Mouse (Mus musculus): Measurements from ENCODE around the gene Nt5c3. TPM values are rescaled to one million over a fixed set of nuclear protein-coding genes. Genes with fewer than 3 reads are reported as not detected.

Gene Nt5c3
- total and polyA plus RNA-seq, 3 experiments = 59.2 to 71.1 TPM; not detected in 1

GRCm38 (mm10) chr6:56932464-56932863 lies 8.7 kb upstream of the Nt5c3 start:
- no peaks in the 10 kb centered on the region for H3K36me3 ChIP-seq (ENCODE audit: control insufficient read depth in 1 of 2, insufficient read depth in 2 of 2, low read length in 2 of 2)
- no peak for TF ChIP-seq TCF12 (IDR thresholded peaks at IDR 0.05; ENCODE audit: low read depth, low read length)
- no peak for TF ChIP-seq ZC3H11A (IDR thresholded peaks at IDR 0.05; ENCODE audit: low read depth, low read length)
- TF ChIP-seq ZMIZ1 (IDR thresholded peaks at IDR 0.05; ENCODE audit: low read depth, low read length) = no peak
- H3K4me1 ChIP-seq (ENCODE audit: control insufficient read depth in 1 of 2, insufficient read depth in 2 of 2, low read length in 2 of 2) = no peaks in the 10 kb centered on the region
- no peaks in the 10 kb centered on the region; a peak in 1 of 4 replicates for H3K27me3 ChIP-seq (ENCODE audit: control insufficient read depth in 1 of 2, insufficient read depth in 2 of 2, low read length in 2 of 2)
- DNase-seq (ENCODE audit: low read depth, low spot score) = no peak
- H3K27ac ChIP-seq (ENCODE audit: control insufficient read depth, low read depth, low read length) = no peak overlapping the region
- no peak overlapping the region for H3K9ac ChIP-seq (ENCODE audit: control insufficient read depth, low read depth, low read length, poor library complexity, severe bottlenecking)
- no peak overlapping the region for H3K4me3 ChIP-seq (ENCODE audit: control insufficient read depth in 1 of 2, insufficient read depth in 1 of 2, low read depth in 2 of 2, low read length in 2 of 2)
- no peaks in the 10 kb centered on the region for H3K79me2 ChIP-seq (ENCODE audit: control insufficient read depth, insufficient read depth, low read length, poor library complexity)
- H3K9me3 ChIP-seq (replicated peaks; ENCODE audit: insufficient read depth, low read length) = no peaks in the 10 kb centered on the region

- no peaks in the 10 kb centered on the region for H3K79me2 ChIP-seq (ENCODE audit: control insufficient read depth, insufficient read depth, low read length, poor library complexity)
- no peak overlapping the region for H3K27ac ChIP-seq (ENCODE audit: control insufficient read depth, low read depth, low read length)
- H3K9me3 ChIP-seq (replicated peaks; ENCODE audit: insufficient read depth, low read length) = no peaks in the 10 kb centered on the region
- H3K4me1 ChIP-seq (ENCODE audit: control insufficient read depth in 1 of 2, insufficient read depth in 2 of 2, low read length in 2 of 2) = no peaks in the 10 kb centered on the region
- H3K27me3 ChIP-seq (ENCODE audit: control insufficient read depth in 1 of 2, insufficient read depth in 2 of 2, low read length in 2 of 2) = no peaks in the 10 kb centered on the region; a peak in 1 of 4 replicates
- DNase-seq (ENCODE audit: low read depth, low spot score) = no peak
- no peak overlapping the region for H3K9ac ChIP-seq (ENCODE audit: control insufficient read depth, low read depth, low read length, poor library complexity, severe bottlenecking)
- no peaks in the 10 kb centered on the region for H3K36me3 ChIP-seq (ENCODE audit: control insufficient read depth in 1 of 2, insufficient read depth in 2 of 2, low read length in 2 of 2)
- TF ChIP-seq ZC3H11A (IDR thresholded peaks at IDR 0.05; ENCODE audit: low read depth, low read length) = no peak
- TF ChIP-seq MAFK (IDR thresholded peaks at IDR 0.05; ENCODE audit: borderline replicate concordance, low read depth, low read length) = no peak
- TF ChIP-seq UBTF (IDR thresholded peaks at IDR 0.05; ENCODE audit: borderline replicate concordance, insufficient read depth, low read depth, low read length) = no peak
- no peak for TF ChIP-seq KAT2A (conservative IDR thresholded peaks at IDR 0.05; ENCODE audit: low read depth, low read length)
- no peak for TF ChIP-seq ZNF384 (IDR thresholded peaks at IDR 0.05; ENCODE audit: low read depth, low read length)
- no peak for TF ChIP-seq E2F4 (IDR thresholded peaks at IDR 0.05; ENCODE audit: borderline replicate concordance, low read depth, low read length)
- TF ChIP-seq ZMIZ1 (IDR thresholded peaks at IDR 0.05; ENCODE audit: low read depth, low read length) = no peak
- no peak for TF ChIP-seq ZKSCAN1 (IDR thresholded peaks at IDR 0.05; ENCODE audit: low read depth, low read length)
- no peak for TF ChIP-seq GABPA (IDR thresholded peaks at IDR 0.05; ENCODE audit: low read depth, low read length)
- TF ChIP-seq USF2 (IDR thresholded peaks at IDR 0.05; ENCODE audit: borderline replicate concordance in 1 of 2, insufficient read depth in 1 of 2, low read depth in 1 of 2, low read length in 2 of 2) = no peak
- no peak for TF ChIP-seq ETS1 (IDR thresholded peaks at IDR 0.05; ENCODE audit: low read depth, low read length)
- no peak for TF ChIP-seq USF1 (IDR thresholded peaks at IDR 0.05; ENCODE audit: low read depth, low read length)
- TF ChIP-seq MXI1 (IDR thresholded peaks at IDR 0.05; ENCODE audit: low read depth, low read length) = no peak
- no peak for TF ChIP-seq MAX (IDR thresholded peaks at IDR 0.05; ENCODE audit: low read length)
- no peak for TF ChIP-seq MYC (IDR thresholded peaks at IDR 0.05; ENCODE audit: low read depth, low read length)
- no peak for TF ChIP-seq TAL1 (IDR thresholded peaks at IDR 0.05; ENCODE audit: low read length)
- TF ChIP-seq ELF1 (IDR thresholded peaks at IDR 0.05; ENCODE audit: low read depth, low read length) = no peak
- no peak for TF ChIP-seq HCFC1 (IDR thresholded peaks at IDR 0.05; ENCODE audit: low read depth, low read length)
- TF ChIP-seq NELFE (IDR thresholded peaks at IDR 0.05; ENCODE audit: low read depth, low read length) = no peak
- no peak overlapping the region for H3K4me3 ChIP-seq (ENCODE audit: control insufficient read depth in 1 of 2, insufficient read depth in 1 of 2, low read depth in 2 of 2, low read length in 2 of 2)
Observed at GRCm38 (mm10) chr6:56931648-56932415, 8.1 kb upstream of the Nt5c3 start.

All from MEL (cell line).